Mouse (Mus musculus) brain, adult 10 weeks (tissue): Measurements from ENCODE around the gene Olfr1140. TPM values are rescaled to one million over a fixed set of nuclear protein-coding genes. Genes with fewer than 3 reads are reported as not detected.

ENCODE experiments used
- polyA plus RNA-seq: library from polyadenylated mRNA; stranded (reverse); fragments of 350-450 nt; fragmentation: Illumina TruSeq; extraction: RNeasy Lipid Tissue Mini Kit (QIAGEN cat#74804); gene quantifications from one replicate; pipeline ENCODE4 v1.2.3, GENCODE M21; 2015; ENCODE audit warnings: low read depth, low replicate concordance

Olfr1140 gene
- polyA plus RNA-seq: not detected

GRCm38 (mm10) chr2:87743452-87743851 is at the start of gene Olfr1140:
Olfr1140 (plus strand) TSS chr2:87743752.

GRCm38 (mm10) chr2:87693847-87694246 is 49.7 kb upstream of the Olfr1140 start, which contains the start of gene Olfr1136:
Olfr1136 (minus strand) TSS chr2:87693947.

GRCm38 (mm10) chr2:87713079-87713478 is 30.5 kb upstream of the Olfr1140 start, which contains the start of gene Olfr1137:
Olfr1137 (minus strand) TSS chr2:87713179.

GRCm38 (mm10) chr2:87739878-87740277 is 3.7 kb upstream of the Olfr1140 start, which contains the start of gene Olfr1138:
Olfr1138 (minus strand) TSS chr2:87739978.

GRCm38 (mm10) chr2:87753891-87754290 is 10.3 kb downstream of the Olfr1140 start, which contains the start of gene Olfr1141:
Olfr1141 (minus strand) TSS chr2:87753991.

GRCm38 (mm10) chr2:87779183-87779582 is 35.6 kb downstream of the Olfr1140 start, which contains the start of gene Olfr152:
Olfr152 (plus strand) TSS chr2:87779483.

Other genes with a start within 250 kb of the Olfr1140 start
- gene Pramel7, start 246.7 kb upstream of the Olfr1140 start, polyA plus RNA-seq: not detected
- not detected for gene Pramel6, start 237.2 kb upstream of the Olfr1140 start, polyA plus RNA-seq
- gene Olfr153, start 212.0 kb upstream of the Olfr1140 start, polyA plus RNA-seq: not detected
- gene Olfr1128, start 198.2 kb upstream of the Olfr1140 start, polyA plus RNA-seq: not detected
- not detected for gene Olfr1129, start 169.8 kb upstream of the Olfr1140 start, polyA plus RNA-seq
- gene Olfr1130, start 137.5 kb upstream of the Olfr1140 start, polyA plus RNA-seq: not detected
- not detected for gene Olfr1131, start 116.6 kb upstream of the Olfr1140 start, polyA plus RNA-seq
- gene Olfr1132, start 106.2 kb upstream of the Olfr1140 start, polyA plus RNA-seq: not detected
- gene Olfr1133, start 96.4 kb upstream of the Olfr1140 start, polyA plus RNA-seq: not detected
- not detected for gene Olfr1134, start 85.3 kb upstream of the Olfr1140 start, polyA plus RNA-seq
- not detected for gene Olfr1135, start 70.1 kb upstream of the Olfr1140 start, polyA plus RNA-seq
- not detected for gene Olfr1136, start 49.8 kb upstream of the Olfr1140 start, polyA plus RNA-seq
- gene Olfr1137, start 30.6 kb upstream of the Olfr1140 start, polyA plus RNA-seq: not detected
- gene Olfr1138, start 3.8 kb upstream of the Olfr1140 start, polyA plus RNA-seq: not detected
- gene Olfr1141, start 10.2 kb downstream of the Olfr1140 start, polyA plus RNA-seq: not detected
- not detected for gene Olfr152, start 35.7 kb downstream of the Olfr1140 start, polyA plus RNA-seq
- gene Olfr1143, start 56.8 kb downstream of the Olfr1140 start, polyA plus RNA-seq: not detected
- not detected for gene Olfr1145, start 66.1 kb downstream of the Olfr1140 start, polyA plus RNA-seq
- gene Olfr1148, start 86.8 kb downstream of the Olfr1140 start, polyA plus RNA-seq: not detected
- not detected for gene Olfr1150-ps1, start 100.2 kb downstream of the Olfr1140 start, polyA plus RNA-seq
- gene Olfr1151, start 112.1 kb downstream of the Olfr1140 start, polyA plus RNA-seq: not detected
- not detected for gene Olfr1152, start 122.7 kb downstream of the Olfr1140 start, polyA plus RNA-seq
- not detected for gene Olfr1153, start 151.2 kb downstream of the Olfr1140 start, polyA plus RNA-seq
- not detected for gene Olfr1154, start 161.4 kb downstream of the Olfr1140 start, polyA plus RNA-seq
- not detected for gene Olfr1155, start 201.4 kb downstream of the Olfr1140 start, polyA plus RNA-seq
- not detected for gene Olfr1156, start 209.3 kb downstream of the Olfr1140 start, polyA plus RNA-seq
- gene Olfr1157, start 224.5 kb downstream of the Olfr1140 start, polyA plus RNA-seq: not detected
- gene Olfr74, start 230.9 kb downstream of the Olfr1140 start, polyA plus RNA-seq: not detected
- gene Olfr1158, start 246.4 kb downstream of the Olfr1140 start, polyA plus RNA-seq: not detected